Mouse (Mus musculus) midbrain, embryonic 16.5 days (tissue): ENCODE data around the gene Slc35g1. TPM values are rescaled to one million over a fixed set of nuclear protein-coding genes. Genes with fewer than 3 reads are reported as not detected.

Source experiments
- ATAC-seq: fragments of 200-750 bp; cut with Nextera tagmentation; 2 replicates; pipeline ENCODE4 v1.8.0; 2017; ENCODE audit warnings: moderate TSS enrichment
- H3K27ac ChIP-seq: fragments of 300-500 bp; sonication (generic); 2 replicates; pipeline ENCODE4 v1.5.1; 2014; ENCODE audit warnings: mild to moderate bottlenecking, low read length, mixed read lengths
- H3K27me3 ChIP-seq: fragments of 300-500 bp; sonication (generic); 2 replicates; pipeline ENCODE4 v1.6.1; 2014; ENCODE audit warnings: low read depth, low read length, mixed read lengths; ENCODE audit not compliant: control insufficient read depth, insufficient read depth
- H3K36me3 ChIP-seq: fragments of 300-500 bp; sonication (generic); 2 replicates; pipeline ENCODE4 v1.6.1; 2014; ENCODE audit warnings: mild to moderate bottlenecking, low read length, moderate library complexity, mixed read lengths; ENCODE audit not compliant: control insufficient read depth, insufficient read depth
- H3K4me1 ChIP-seq: fragments of 300-500 bp; sonication (generic); 2 replicates; pipeline ENCODE4 v1.6.1; 2014; ENCODE audit warnings: mild to moderate bottlenecking, low read length, mixed read lengths; ENCODE audit not compliant: control insufficient read depth, insufficient read depth
- H3K4me2 ChIP-seq: fragments of 300-500 bp; sonication (generic); 2 replicates; pipeline ENCODE4 v1.6.1; 2014; ENCODE audit warnings: mild to moderate bottlenecking, low read length, mixed read lengths
- H3K4me3 ChIP-seq: fragments of 300-500 bp; sonication (generic); 2 replicates; pipeline ENCODE4 v1.5.1; 2014; ENCODE audit warnings: low read depth, mild to moderate bottlenecking, low read length, moderate library complexity, mixed read lengths
- H3K9ac ChIP-seq: fragments of 300-500 bp; sonication (generic); 2 replicates; pipeline ENCODE4 v1.6.1; 2014; ENCODE audit warnings: low read depth, low read length, mixed read lengths
- H3K9me3 ChIP-seq: fragments of 300-500 bp; sonication (generic); replicated peaks from 2 replicates; pipeline ENCODE4 v1.6.1; 2014; ENCODE audit warnings: mild to moderate bottlenecking, low read length, mixed read lengths; ENCODE audit not compliant: control insufficient read depth, poor library complexity, severe bottlenecking
- WGBS: fragments of 180-500 bp; shearing (Covaris S2); extraction: QIAGEN DNeasy Blood & Tissue Kit; methylation state at CpG from one replicate; pipeline ENCODE4 v1.1.7; 2014; 5-methylcytosine and 5-hydroxymethylcytosine counted together
- polyA plus RNA-seq: library from polyadenylated mRNA; unstranded; fragments of >200 nt; fragmentation: Nextera tagmentation; extraction: Ambion mirVana; gene quantifications from 2 replicates; pipeline ENCODE4 v1.2.1, GENCODE M21; 2015

Slc35g1 gene
- polyA plus RNA-seq, 1 experiment from 2014 or later: 0.84 TPM

DNA sequence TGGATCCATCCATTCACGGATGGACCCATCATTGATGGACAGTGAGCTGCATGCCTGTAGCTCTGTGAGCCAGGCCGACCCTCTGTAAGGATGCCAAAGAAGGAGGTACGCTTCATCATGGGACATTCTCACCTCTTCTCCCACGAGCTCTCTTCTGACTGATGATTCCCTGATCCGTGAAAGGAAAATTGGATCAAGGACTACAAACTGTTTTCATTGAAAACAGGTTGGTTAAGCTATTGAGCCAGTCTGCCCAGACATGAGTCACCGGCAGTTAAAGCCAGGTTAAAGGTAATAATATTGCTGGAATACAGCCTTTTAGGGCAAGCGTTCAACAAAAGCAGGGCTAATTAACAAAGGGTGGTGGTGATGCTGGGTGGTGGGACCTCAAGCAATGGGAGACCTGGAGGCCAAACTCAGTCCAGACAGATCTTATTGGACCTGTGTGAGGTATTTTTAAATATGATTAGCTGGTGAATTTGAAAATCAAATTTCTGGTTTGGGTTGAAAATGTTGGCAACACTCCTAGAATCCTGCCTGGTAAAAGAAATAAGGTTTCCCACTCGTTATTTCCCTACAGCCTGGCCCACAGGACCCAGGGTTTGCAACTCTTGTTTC lies 39.5 kb upstream of the Slc35g1 start:
- Histone ChIP-seq H3K27ac (no peak overlapping the region), H3K4me1 (no peaks in the 10 kb centered on the region), H3K4me3 (no peak overlapping the region), H3K9me3 (no peaks in the 10 kb centered on the region), H3K27me3 (no peaks in the 10 kb centered on the region), H3K4me2 (no peak overlapping the region), H3K9ac (no peak overlapping the region), H3K36me3 (no peaks in the 10 kb centered on the region)
- 83% methylated on average over 8 of the region's 8 CpGs for WGBS
- ATAC-seq: no peak

DNA sequence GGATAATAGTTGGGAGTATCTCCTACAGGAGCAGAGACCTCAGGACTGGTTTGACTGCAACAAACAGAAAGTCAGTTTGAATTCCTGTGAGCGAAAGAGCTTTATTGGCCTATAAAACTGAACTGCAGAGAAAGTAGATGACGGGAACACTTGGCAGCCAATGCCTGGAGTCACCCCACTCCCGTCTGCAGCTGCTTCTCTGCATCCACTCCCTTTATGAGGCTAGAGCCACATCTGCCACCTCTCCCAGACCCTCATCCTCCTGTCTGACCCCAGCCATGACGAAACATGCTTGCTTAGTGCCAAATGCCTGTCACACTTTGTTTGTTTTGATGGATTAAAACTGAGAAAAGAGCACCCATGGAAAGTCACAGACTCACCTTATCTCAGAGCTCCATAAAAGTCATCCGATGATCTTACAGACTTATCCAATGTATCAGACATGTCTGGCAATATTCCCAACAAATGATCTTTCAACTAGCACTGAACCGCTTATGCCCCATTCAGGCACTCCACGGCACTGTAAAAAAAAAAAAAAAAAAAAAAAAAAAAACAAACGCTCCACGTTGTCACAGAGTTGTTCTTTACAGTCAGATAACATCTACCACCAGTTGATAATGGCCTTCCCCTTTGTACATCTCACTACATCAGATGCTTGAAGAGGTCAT lies 37.7 kb upstream of the Slc35g1 start:
- Histone ChIP-seq H3K9ac (no peak overlapping the region), H3K9me3 (no peaks in the 10 kb centered on the region), H3K4me2 (no peak overlapping the region), H3K36me3 (no peaks in the 10 kb centered on the region), H3K4me1 (no peaks in the 10 kb centered on the region), H3K27me3 (no peaks in the 10 kb centered on the region), H3K27ac (no peak overlapping the region), H3K4me3 (no peak overlapping the region)
- 80% methylated on average over 9 of the region's 9 CpGs for WGBS
- no peak for ATAC-seq

- H3K9ac ChIP-seq: no peak overlapping the region
- no peak overlapping the region for H3K4me3 ChIP-seq
- no peaks in the 10 kb centered on the region for H3K4me1 ChIP-seq
- no peaks in the 10 kb centered on the region for H3K9me3 ChIP-seq
- WGBS: 96% methylated on average over 1 of the region's 1 CpGs
- ATAC-seq: no peak
- H3K27me3 ChIP-seq: no peaks in the 10 kb centered on the region
- H3K27ac ChIP-seq: no peak overlapping the region
- H3K36me3 ChIP-seq: no peaks in the 10 kb centered on the region
- no peak overlapping the region for H3K4me2 ChIP-seq
Observed at GRCm38 (mm10) chr19:38359287-38359686, 36.5 kb upstream of the Slc35g1 start.

DNA sequence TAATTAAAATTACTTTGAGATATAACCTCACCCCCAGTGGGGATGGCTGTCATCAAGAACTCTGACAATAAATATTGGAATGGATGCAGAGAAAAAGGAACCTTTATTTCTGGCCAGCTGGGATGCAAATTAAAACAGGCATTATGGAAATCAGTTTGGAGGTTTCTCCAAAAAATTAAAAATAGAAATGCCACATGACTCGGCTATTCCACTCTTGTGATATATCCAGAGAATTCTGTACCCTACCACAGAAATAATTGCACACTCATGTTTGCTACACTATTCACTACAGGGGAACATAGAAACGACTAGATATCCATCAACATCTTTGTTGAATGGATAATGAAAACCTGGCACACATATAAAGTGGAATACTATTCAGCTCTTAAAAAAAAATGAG lies 33.9 kb upstream of the Slc35g1 start:
- Histone ChIP-seq H3K4me2 (no peak overlapping the region), H3K27me3 (no peaks in the 10 kb centered on the region), H3K9ac (no peak overlapping the region), H3K4me1 (no peaks in the 10 kb centered on the region), H3K9me3 (no peaks in the 10 kb centered on the region), H3K4me3 (no peak overlapping the region), H3K27ac (no peak overlapping the region), H3K36me3 (no peaks in the 10 kb centered on the region)
- no peak for ATAC-seq
- 79% methylated on average over 2 of the region's 2 CpGs for WGBS

DNA sequence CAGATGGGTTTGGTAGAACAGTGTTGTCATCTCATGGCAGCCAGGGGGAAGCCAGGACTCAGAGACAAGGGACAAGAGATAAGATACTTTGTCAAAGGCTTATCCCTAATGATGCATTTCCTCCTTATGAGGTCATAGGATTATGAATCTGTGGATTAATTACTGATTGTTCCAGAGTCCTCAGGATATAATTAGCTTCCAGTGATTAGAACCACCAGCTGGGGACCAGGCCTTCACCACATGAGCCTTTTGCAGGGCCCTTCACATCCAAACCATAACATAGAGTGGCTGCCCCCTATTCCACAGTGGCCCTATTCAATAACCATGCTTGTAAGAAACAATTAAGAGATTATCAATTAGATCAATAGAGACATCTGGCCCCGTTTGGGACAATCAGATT lies 32.4 kb upstream of the Slc35g1 start:
- no peak overlapping the region for H3K27ac ChIP-seq
- no peaks in the 10 kb centered on the region for H3K36me3 ChIP-seq
- 25% methylated on average over 1 of the region's 1 CpGs for WGBS
- H3K4me2 ChIP-seq: no peak overlapping the region
- no peaks in the 10 kb centered on the region for H3K4me1 ChIP-seq
- no peak overlapping the region for H3K4me3 ChIP-seq
- no peaks in the 10 kb centered on the region for H3K9me3 ChIP-seq
- ATAC-seq: no peak
- H3K27me3 ChIP-seq: no peaks in the 10 kb centered on the region
- no peak overlapping the region for H3K9ac ChIP-seq

DNA sequence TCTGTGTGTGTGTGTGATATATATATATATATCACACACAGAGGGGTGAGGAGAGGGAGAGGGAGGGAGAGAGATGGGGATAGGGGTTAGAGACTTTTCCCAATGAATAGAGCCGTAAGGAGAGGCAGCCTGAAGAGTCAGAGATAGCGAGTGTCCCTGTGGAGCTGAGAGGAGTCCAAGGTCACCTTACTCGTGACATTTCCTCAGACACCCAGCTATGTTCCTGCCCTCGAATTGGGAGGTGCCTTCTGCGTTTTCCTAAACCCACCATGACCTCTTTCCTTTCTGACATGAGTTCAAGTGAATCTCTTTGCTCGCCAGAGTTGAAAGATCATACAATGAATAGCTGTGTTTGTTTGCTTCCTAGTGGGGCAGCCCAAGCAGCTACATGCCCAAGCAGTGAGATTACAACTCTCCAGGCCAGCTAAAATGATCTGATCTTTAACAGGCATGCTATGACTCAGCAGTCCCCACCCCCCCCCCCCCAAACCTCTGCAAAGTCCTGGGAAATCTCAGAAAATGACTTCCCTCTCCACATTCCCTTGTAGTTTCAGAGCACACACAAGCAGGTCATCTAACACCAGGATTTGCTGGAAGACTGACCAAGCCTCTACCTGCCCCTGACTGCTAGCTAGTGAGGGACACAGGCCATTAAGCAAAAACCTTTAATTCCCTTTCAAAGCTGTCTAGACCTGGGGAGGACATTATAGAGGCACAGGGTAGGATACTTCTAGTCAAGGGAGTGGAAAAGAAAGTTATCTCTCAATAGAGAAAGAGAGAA lies 31.7 kb upstream of the Slc35g1 start:
- Histone ChIP-seq H3K9ac (no peak overlapping the region), H3K9me3 (peaks cover 2% of the 10 kb centered on the region; the same call in 1 of the 2 replicates), H3K27ac (no peak overlapping the region), H3K4me3 (no peak overlapping the region), H3K4me1 (no peaks in the 10 kb centered on the region), H3K4me2 (no peak overlapping the region), H3K36me3 (no peaks in the 10 kb centered on the region), H3K27me3 (no peaks in the 10 kb centered on the region)
- 45% methylated on average over 6 of the region's 6 CpGs for WGBS
- no peak for ATAC-seq

- Histone ChIP-seq H3K27me3 (no peaks in the 10 kb centered on the region), H3K4me3 (no peak overlapping the region), H3K9me3 (peaks cover 4% of the 10 kb centered on the region; the same call in 1 of the 2 replicates), H3K9ac (no peak overlapping the region), H3K4me1 (no peaks in the 10 kb centered on the region), H3K27ac (no peak overlapping the region), H3K4me2 (no peak overlapping the region), H3K36me3 (no peaks in the 10 kb centered on the region)
- 76% methylated on average over 11 of the region's 11 CpGs for WGBS
- no peak for ATAC-seq
Observed at GRCm38 (mm10) chr19:38364939-38365614, 30.7 kb upstream of the Slc35g1 start.

DNA sequence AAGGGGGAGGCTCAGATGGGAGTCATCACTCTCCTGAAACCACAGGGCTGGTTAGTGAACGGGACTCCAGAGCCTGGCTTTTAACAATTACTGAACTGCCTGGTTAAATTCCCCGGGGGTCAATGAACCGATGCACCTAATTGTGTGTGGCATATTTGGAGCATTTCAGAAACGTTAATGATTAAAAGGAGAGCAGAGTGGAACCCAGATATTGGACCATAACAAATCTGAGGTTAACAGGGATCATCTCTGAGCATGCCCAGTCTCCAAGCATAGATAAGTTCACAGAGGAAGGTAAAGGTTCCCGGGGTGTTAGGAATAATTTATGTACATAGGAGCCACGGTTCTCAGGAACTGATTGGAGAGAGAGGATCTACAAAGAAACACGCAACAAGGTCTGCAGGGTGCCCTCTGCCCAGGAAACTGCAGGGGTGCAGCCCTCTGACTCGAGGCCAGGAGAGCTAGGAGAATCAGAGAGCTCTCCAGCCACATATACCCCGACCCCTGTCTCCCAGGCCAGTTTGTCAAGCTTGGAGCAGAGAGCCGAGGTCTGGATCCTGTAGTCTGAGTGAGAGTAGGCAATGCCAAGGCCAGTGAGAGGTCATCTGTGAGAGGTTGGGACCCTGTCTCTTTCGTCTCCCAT lies 23.2 kb upstream of the Slc35g1 start:
- peak; percentile 17; the same call in 1 of the 2 replicates for ATAC-seq
- H3K9ac ChIP-seq: no peak overlapping the region
- H3K36me3 ChIP-seq: no peaks in the 10 kb centered on the region
- 31% methylated on average over 11 of the region's 11 CpGs for WGBS
- no peak overlapping the region for H3K27ac ChIP-seq
- no peaks in the 10 kb centered on the region for H3K27me3 ChIP-seq
- no peaks in the 10 kb centered on the region for H3K4me1 ChIP-seq
- no peak overlapping the region for H3K4me3 ChIP-seq
- H3K9me3 ChIP-seq: peaks cover 4% of the 10 kb centered on the region; the same call in 1 of the 2 replicates
- H3K4me2 ChIP-seq: no peak overlapping the region
